Mouse (Mus musculus) kidney, postnatal 10 days (tissue): ENCODE results near the gene E030030I06Rik.
"Not testable (repeated sequence)": the region's sequence is repeated elsewhere in the genome, so short reads cannot be mapped to it uniquely, and the experiment has no call there.

Source experiments
- DNase-seq: peaks from one replicate; pipeline ENCODE4 v3.0.0; 2021; ENCODE audit warnings: mixed read lengths

The E030030I06Rik gene

DNA sequence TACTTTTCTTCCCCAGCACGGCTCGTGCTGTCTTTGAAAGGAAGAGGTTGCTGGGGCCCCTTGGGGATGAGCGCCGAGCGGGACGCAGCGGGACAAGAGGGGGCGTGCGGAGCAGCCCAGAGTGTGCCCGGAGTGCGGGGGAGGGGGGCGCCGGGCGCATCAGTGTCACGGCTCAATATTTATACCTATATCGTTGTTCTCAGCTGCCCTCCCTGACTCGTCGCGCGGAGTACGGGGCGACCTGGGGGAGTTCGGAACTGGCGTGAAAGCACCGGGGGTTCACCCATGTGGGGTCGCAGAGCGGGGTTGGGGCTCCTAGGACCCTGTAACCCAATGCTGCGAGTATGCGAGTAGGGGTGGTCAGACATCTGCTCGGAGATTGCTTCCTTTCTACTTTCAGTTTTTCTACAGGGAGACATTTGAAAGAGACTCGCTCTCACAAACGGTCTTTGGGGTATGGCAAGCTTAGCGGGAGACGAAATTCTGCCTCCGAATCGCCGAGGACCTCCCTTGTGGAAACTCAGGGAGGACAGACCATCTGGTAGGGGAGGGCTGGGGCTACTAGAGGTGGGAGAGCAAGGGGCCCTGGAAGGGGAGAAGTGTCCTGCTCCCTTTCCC, at the start of gene E030030I06Rik:
Gene E030030I06Rik (minus strand): TSS at position 198 of the 618 bp plus-strand sequence.
- DNase-seq, result peak; percentile 31

DNA sequence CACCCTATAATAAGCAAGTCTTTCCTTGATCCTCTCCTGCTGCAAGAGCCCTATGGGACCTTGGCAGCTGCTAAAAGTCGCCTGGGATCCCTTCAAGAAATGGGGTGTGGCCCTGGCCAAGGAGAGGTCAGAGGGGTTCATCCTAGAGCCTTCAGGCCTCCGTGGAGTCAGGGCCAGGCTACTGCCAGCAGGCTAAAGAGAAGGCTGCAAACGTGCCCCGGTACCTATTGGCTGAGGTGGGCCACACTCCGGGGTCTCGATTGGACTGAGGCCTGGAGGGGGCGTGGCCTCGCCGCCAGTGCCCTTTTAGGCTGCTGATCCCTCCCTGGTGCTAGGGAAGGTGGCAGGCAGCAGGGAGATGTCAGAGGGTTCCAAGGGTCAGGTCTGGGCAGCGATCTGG, 42.0 kb upstream of the E030030I06Rik start:
- DNase-seq, result not testable (repeated sequence)

DNA sequence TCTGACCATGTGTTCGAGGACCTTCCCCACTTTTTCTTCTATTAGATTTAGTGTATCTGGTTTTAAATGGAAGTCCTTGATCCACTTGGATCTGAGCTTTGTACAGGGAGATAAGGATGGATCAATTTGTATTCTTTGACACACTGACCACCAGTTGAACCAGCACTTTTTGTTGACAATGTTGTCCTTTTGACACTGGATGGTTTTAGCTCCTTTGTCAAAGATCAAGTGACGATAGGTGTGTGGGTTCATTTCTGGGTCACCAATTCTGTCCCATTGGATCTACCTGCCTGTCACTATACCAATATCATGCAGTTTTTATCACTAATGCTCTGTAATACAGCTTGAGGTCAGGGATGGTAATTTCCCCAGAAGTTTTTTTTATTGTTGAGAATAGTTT, 27.4 kb upstream of the E030030I06Rik start:
- DNase-seq, result not testable (repeated sequence)

DNA sequence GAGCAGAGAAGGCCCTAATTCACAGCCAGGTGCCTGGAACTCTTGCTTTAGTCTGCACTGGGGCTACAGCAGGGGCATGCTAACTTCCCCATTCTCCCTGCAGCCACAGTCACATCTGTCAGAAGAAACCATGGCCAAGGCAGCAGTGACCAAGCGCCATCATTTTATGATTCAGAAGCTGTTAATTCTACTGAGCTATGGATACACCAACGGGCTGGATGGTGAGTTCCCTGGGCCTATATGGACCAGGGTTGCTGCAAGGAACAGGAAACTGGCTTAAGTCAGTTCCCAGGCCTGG, 25.1 kb upstream of the E030030I06Rik start:
- not testable (repeated sequence) for DNase-seq

DNA sequence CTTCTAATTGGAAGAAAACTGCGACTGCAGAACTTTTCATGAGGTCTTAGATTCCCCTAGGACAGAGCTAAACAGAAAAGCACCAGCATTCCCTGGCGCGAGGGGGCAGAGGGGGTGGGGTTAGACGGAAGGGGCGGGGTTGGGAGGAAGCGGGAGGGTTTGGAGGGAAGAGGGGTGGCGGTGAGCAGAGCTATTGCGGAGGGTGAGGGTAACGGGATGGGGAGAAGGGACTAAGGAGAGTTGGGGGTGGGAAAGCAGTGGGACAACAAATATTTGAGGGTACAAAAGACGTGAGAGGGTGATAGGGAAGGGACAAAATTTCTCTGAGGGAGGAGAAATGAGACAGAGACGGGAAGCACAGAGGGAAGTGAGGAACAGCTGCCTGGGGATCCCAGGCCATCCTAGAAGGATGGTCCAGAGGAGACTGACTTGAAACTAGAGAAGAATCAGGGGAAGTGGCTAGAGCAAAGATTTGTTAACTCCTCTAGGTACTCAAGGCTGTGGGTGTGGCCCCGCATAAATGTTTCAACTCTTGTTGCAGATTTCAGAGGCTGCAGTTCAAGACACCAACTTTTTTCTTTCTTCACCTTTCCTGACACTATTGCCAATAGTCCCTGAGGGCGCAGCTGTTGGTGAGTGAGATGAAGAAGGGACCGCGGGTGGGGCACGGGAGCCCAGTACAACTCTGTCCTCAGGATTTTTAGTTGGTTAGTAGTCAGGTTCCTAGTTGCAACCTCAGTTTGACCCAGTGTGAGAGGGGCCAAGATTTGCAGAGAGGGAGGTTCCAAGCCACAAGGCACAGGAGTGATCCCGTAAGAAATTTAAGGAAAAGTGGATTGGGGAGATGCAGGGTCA, 24.5 kb upstream of the E030030I06Rik start:
- DNase-seq, result not testable (repeated sequence)

GRCm38 (mm10) chr10:22172431-22173334, 23.6 kb upstream of the E030030I06Rik start:
- DNase-seq, result not testable (repeated sequence)

DNA sequence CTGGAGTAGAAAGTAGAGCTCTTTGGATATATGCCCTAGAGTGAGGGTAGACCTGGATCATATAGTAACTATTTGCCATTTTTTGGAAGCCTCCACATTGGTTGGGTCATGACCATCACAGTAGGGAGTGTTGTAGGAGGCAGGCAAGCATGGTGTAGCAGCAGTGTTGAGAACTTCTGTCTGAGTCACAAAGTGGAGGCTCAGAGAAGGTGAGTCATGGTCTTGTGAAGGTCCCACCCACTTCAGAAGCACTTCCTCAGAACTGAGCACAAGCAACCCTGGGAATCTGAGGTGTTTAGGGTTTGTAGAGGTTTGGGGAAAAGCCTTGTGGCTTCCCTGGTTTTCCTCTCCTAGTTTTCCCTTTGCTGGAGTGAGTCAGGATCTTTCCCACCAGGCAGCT, 20.0 kb upstream of the E030030I06Rik start:
- DNase-seq, result not testable (repeated sequence)

- not testable (repeated sequence) for DNase-seq
Observed at GRCm38 (mm10) chr10:22167061-22167460, 18.0 kb upstream of the E030030I06Rik start.

GRCm38 (mm10) chr10:22166025-22166424, 17.0 kb upstream of the E030030I06Rik start:
- not testable (repeated sequence) for DNase-seq

DNA sequence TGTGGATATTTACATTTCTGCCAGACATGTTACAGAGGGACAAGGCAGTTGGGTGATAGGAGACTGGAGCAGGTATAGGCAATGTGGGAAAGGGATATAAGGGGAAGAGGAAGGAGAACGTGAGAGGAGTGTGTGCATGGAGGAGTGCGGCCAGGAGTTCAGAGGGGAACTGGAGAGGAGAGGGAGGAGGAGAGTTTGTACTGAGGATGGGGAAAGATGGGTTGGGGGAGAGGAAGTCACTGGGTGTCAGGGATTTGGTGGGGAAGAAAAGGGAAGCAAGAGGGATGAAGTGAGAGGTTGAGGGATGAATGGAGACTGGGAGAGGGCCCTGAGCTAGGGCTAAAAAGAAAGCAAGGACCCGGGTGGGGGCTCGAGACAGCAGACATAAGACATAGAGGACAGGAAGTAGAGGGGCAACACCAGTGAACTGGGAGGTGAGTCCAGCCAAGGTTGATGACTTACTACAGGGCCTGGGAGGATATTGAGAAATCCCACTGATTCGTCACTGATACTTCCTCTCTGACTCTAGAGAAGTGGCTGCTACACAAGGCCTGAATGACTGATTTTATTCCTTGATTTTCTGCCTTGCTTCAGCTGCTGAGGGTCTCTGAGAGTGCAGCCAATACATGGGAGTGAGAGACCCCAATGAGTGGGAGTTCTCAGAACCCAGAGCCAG, 16.4 kb upstream of the E030030I06Rik start:
- DNase-seq, result not testable (repeated sequence)

- peak; percentile 85 for DNase-seq
Observed at GRCm38 (mm10) chr10:22163705-22164583, 14.9 kb upstream of the E030030I06Rik start.

- DNase-seq, result not testable (repeated sequence)
Observed at GRCm38 (mm10) chr10:22163279-22163678, 14.2 kb upstream of the E030030I06Rik start.

GRCm38 (mm10) chr10:22159581-22160140, 10.6 kb upstream of the E030030I06Rik start:
- no peak for DNase-seq

DNA sequence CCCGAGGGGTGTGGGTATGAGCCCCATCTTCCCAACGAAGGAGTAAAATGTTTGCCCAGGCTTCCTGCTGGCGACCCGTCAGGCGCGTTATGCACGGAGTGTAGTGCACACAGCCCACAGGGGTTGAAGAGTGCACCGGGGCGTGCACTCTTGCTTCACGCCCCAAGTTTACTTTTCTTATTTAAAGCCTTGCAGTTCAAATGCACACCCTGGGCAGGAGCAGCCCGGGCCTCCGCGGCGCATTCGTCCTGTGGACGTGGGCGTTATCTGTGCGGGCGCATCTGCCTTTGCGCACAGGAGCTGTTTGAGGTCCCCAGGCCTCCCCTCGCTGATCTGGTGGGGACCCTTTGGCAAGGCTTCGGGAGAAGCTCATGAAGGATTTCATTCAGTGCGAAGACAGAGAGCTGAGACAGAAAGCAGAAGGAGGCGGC, 10.1 kb upstream of the E030030I06Rik start:
- DNase-seq, result no peak

DNA sequence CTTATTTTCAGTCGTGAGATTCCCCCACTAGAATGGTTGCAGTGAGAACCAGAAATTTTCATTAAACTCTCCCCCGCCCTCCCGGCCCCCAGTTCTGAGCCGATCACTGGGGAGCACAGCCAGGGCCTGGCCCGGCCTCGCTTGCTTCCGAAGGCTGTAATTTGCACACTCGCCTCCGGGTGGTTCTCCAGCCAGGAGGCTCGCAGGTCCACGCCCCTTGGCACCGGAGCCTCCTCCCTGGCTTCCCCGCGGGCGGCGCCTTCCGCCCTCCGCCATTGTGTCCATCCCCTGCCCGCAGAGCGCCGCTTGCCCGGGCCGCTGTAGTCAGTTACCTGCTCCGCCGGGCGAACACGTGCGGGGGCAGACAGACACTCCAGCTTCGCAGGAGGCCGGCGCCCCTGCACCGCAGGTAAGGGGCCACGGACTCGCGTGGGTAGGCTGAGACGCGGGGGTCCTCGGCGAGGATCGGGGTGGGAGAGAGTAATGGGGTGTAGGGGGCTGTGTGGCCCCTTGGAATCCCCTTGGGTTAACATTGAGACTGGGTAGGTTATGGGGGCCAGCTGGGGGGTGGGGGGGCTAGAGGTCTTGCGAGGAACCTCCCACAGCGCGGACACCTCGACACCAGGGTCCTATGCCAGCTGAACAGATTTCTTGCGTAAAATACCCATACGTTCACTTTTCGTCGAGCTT, 9.4 kb upstream of the E030030I06Rik start, which contains the start of the genes Raet1e and H60b:
Gene Raet1e (plus strand): TSS at position 260 of the 690 bp plus-strand sequence.
Gene H60b (plus strand): TSS at position 277 of the 690 bp plus-strand sequence.
- peak; percentile 77 for DNase-seq

DNA sequence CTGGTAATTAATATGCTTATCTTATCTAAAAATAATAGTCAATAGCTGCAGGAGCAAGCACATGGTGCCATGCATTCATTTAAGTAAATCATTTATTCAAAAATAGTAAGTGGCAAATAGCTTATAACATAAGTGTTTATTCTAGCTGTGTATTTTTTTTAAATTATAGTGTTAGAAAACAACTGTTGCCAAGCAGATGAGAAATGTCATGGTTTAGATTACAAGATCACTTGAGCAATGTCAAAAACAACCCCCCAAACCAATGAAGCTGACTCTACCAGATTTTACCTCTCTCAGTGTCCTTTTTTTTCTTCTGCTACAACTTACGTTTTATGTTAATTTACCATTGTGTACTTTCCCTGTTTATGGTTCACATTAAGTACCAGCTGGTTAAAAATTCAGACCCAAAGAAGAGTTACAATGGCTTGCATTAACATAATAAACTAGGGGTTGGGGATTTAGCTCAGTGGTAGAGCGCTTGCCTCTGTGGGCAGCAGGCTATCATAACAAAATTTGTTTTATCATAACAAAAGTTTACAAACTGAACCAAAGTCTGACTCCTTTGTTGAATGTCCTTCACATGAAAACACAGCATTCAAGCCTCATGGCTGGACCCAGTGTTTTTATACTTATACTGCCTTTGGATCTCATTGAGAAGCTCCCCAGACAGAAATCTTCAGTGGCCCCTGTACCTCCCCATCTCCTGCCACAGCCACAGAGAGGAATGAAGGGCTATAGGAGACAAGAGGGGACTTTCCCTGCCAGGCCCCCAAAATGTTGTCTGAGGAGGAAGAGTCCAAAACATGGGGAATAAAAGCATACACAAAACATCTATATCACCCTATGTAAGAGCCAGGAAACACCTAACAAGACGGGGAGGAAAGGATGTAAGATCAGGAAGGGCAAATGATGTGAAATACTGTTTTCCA, 6.1 kb upstream of the E030030I06Rik start:
- DNase-seq, result no peak

- peak; percentile 28 for DNase-seq
Observed at GRCm38 (mm10) chr10:22154127-22154526, 5.1 kb upstream of the E030030I06Rik start.

DNA sequence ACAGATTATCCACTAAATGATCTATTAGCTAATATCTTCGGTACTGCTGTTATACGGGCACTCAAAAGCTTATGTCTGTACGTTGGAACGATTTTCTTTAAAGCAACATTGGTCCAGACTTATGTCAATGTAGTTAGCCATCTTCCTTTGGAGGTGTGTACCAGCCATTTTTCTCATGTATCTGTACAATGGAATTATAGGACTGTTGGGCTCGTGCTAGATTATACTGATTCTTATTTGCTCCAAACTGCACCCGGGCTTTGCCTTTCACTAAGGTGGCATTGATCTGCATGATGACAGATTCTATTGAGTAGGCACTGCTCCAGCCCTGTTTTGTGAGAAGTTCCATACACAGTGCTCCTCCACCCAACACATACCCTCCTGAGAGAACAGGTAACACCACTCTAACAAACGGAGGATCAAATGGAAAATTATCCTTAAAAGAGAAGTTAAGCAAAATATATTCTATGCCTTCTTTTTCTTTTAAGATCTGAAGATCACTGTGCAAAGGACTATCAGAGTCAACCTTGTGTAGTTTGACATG, 4.1 kb upstream of the E030030I06Rik start:
- not testable (repeated sequence) for DNase-seq
